Mouse (Mus musculus): Measurements from ENCODE around the gene Eda.

Gene Eda

GRCm38 (mm10) chrX:99975250-99975984, at the start of gene Eda:
Gene Eda (plus strand): TSS chrX:99975606.
- DNase-seq, result peak; percentile 57 to 63

- DNase-seq, result no peak
These were observed 14.4 kb upstream of the Eda start for GRCm38 (mm10) chrX:99961002-99961401.

GRCm38 (mm10) chrX:99970111-99970510, 5.3 kb upstream of the Eda start:
- DNase-seq, result no peak

DNA sequence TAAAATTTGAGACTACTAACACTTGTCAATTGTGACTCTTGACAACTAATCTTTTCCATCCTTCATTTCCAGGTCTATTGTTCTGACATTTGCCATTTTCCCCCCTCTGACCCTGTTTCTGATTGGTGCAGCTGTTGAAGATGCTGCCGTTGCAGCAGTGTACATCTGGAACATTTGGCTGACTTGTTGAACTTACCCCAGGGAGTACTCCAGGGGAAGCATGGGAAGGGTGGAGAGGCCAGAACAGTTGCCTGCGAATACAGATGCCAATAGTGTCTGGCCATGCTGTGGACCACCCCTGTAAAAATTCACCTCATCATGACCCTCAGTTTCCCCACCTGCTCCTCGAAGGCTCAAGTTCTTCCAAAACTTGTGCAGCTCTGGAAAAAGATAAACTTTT, 1.0 kb upstream of the Eda start:
- no peak for DNase-seq

- DNase-seq, result no peak
These were observed 603 bp upstream of the Eda start for GRCm38 (mm10) chrX:99974803-99975202.

DNA sequence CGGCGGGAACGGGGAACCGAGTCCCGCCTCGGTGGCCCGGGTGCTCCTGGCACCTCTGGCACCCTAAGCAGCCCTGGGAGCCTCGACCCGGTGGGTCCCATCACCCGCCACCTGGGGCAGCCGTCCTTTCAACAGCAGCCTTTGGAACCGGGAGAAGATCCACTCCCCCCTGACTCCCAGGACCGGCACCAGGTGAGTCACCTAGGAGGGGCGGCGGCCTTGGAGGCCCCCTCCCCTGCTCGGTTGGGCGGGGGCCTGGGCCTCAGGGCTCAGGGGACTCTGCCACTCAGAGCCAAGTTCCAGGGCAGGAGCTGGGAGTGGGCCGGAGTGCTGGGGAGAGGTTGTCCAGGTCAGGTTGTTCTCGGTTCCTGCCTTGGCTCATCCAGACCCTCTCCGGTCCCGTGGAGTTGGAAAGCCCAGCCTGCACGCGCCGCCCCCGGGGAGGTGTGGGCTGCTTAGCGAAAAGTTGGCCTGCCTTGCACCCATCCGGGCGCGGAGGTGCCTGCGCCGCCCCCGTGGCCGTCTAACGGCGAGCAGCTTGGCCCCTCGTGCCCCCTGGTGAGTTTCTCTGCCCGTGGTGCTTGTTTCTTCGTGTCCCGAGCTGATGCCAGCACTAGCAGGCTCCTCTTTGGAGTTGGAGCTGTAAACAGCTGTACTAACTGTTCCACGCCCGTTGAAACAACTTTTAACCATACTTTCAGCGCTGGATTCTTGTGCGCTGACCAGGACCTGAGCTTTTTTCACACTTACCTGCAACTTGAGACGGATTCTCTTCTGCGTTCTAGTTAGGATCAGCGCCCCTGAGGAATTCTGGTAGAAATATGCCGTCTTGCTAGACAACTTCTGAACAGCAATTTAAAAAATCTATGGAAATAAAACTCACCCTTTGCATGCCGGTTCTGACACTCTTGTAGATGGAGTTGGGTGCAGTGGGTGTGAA, 849 bp downstream of the Eda start:
- peak; percentile 5 to 8 for DNase-seq

GRCm38 (mm10) chrX:99978354-99978753, 2.9 kb downstream of the Eda start:
- DNase-seq, result no peak

DNA sequence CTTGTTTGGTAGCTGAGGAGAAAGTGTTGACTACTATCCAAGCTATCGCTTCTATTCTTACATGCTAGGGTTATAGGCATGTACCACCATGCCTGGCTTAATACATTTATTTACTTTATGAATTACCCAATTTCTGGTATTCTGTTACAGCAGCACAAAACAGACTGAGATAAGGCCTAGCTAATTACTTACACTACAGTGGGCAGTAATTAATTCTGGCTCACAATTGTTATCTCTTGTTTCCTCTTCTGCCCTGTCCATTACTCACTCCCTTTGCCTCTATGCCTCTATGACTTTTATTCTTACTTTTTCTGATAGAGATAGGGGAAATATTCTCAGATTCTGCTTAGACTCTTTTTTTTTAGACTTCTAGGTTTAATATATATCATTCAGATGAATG, 18.0 kb downstream of the Eda start:
- DNase-seq, result no peak

DNA sequence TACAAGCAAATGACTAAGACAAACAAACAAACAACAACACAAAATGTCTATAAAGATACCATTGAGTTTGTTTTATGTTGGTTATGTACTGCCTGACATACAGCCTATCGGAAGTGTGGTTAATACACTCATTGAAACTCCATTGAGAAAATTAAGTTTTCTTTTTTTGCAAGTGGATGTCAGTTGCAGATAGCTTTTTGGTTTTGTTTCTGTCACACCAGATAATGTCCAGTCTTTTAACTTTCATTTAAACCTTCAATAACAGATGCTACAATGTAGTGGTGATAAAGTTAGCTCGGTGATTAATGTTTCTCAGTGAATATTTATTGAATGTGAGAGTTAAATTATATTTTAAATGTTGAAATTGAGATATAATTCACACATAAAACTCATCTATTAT, 23.9 kb downstream of the Eda start:
- DNase-seq, result no peak

- no peak for DNase-seq
These were observed 143.0 kb downstream of the Eda start for GRCm38 (mm10) chrX:100118362-100118761.

DNA sequence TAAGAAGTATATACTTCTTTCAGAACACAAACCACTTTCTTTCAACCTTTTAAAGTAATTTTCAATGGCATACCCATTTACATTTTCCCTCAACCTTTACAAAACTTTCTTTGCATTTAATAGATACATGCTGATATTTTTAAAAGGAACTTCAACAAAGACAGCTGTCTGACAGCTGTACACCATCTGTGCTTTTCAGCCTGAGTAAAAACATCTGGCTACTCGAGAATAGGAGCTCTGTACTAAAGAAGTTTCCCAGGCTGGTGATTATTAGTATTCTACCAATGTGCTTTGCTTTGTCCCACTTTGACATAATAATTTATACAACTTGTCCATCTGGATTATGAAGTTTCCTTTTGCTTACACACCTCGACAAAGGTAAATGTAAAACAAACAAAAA, 219.9 kb downstream of the Eda start:
- DNase-seq, result no peak

DNA sequence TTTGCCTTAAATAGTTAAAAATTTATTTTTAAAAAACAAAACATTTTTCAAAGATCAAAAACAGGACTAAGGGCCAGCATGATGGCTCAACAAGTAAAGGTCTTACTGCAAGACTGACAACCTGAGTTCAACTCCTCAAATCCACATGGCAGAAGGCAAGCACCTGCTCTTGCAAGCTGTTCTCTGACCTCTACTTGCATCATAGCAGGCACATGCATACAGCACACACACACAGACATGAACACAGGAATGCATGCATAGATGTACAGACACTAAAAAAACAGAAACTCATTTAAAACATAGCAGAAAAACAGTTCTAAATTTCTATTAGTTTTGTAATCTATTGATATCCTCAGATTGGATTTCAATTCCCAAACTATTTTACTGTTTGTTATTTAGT, 338.2 kb downstream of the Eda start:
- DNase-seq, result no peak

DNA sequence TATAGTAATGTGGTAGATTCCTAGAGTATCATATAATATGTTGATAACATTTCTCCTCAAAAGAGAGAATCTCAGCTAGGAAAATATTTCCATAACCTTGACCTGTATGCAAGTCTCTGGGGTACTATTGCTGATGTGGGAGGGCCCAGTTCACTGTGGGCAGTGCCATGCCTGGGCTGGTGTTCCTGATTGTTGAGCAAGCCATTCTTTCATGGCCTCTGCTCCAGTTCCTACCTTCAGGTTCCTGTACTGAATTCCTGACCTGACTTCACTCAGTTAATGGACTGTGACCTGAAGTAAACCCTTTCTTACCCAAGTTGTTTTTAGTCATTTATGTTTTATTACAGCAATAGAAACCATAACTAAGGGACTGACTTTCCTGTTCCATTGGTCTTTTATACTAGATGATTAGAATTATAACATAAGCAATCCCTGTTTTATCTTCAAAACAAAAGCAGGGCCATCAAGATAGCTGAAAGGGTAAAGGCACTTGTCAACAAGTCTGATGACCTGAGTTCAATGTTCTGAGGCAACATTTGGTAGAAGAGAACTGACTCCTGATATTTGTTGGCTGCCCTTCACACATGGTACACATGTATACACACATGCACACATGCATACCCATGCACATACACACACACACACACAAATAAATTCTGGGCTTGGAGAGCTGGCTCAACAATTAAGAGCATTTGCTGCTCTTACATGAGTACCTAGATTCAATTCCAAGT, 338.9 kb downstream of the Eda start:
- no peak for DNase-seq

GRCm38 (mm10) chrX:100340687-100341086, 365.3 kb downstream of the Eda start:
- DNase-seq, result no peak

GRCm38 (mm10) chrX:100344433-100344832, 369.0 kb downstream of the Eda start:
- DNase-seq, result no peak

DNA sequence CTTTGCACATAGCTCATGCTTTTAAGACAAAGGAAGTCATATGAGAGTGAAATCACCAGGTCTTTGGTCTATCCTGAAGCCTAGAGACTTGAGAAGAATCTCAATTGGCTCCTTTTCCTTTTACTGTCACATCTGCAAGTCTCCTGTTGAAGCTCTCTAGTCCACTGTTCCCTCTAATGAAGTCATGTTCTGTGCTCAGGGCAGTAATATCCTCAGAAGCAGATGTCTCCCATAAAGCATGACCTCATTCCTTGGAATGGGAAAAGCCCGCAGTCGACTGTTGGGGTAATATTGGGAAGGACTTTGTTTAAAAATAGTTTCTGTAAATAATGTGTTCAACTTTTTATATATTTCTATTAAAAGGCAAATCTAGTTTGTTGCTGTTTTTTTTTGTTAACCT, 381.6 kb downstream of the Eda start:
- DNase-seq, result no peak

- no peak for DNase-seq
These were observed 414.5 kb downstream of the Eda start for GRCm38 (mm10) chrX:100389887-100390286.

- DNase-seq, result no peak
These were observed 416.9 kb downstream of the Eda start for GRCm38 (mm10) chrX:100392304-100392703.

- DNase-seq, result no peak
These were observed 418.9 kb downstream of the Eda start for GRCm38 (mm10) chrX:100394223-100394861.

DNA sequence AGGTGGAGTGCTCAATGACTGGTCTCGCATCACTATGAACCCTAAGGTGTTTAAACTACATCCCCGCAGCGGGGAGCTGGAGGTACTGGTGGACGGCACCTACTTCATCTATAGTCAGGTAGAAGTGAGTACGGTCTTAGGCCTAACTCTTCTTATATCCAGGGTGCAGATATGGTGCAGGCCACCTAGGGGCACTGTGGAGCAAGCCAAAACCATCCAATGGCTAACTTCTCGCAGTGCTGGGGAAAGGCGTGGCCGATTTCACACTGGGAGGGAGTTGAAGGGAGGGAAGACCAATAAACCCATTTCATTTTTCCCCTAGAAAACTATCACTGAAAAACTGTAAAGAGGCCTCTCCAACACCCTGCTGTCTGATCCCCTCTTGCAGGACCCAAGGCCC, 419.6 kb downstream of the Eda start:
- DNase-seq, result no peak

DNA sequence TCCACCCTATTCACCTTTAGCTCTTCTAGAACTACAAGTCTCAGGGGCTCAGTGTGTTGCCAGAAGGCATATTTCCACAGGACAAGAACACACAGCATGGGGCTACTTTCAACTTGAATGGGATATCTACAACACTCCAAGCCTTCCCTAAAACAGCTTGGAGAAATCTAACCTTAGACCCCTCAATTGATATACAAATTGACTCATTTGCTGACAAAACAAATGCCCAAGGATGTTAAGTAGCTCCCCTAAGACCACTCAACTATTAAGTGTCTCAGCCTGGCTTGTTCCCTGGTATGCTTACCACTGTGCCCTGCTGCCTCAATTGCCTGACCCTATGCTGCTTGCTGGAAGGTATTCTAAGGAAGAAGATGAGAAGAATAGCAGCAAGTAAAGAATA, 425.5 kb downstream of the Eda start:
- no peak for DNase-seq

DNA sequence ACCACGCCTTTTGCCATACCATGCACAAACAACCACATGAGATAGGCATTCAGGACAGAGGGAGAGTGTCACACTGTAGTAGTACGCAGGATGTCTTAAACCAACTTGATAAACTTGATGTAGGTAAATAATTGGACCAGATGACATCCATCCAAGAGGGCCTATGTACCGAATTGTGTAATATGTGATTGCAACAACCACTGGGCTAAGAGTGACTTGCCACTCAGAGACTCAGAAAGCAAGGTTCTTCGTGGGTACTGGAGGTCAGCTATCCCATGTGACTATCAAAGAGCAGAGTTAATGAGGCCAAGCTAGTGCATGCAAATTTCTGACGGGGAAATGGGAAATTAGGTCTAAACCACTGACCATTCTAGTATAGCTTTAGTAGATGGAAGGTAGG, 426.3 kb downstream of the Eda start:
- no peak for DNase-seq

- no peak for DNase-seq
These were observed 433.8 kb downstream of the Eda start for GRCm38 (mm10) chrX:100409245-100409644.
